Mouse (Mus musculus) T-helper 17 cell (primary cell): ENCODE data around the gene Canx.
"Not testable (repeated sequence)": the region's sequence is repeated elsewhere in the genome, so short reads cannot be mapped to it uniquely, and the experiment has no call there.

Experiments used
- in situ Hi-C, 2 experiments: fragments of 300-600 bp; cut with MboI, MseI; formaldehyde crosslinking; loops; 1 replicate in 1 of 2; 2 replicates in 1 of 2; pipeline ENCODE4 v1.15.1; 2025; ENCODE audit warnings: high pct_unique_total_duplicates in 2 of 2

Canx gene

DNA sequence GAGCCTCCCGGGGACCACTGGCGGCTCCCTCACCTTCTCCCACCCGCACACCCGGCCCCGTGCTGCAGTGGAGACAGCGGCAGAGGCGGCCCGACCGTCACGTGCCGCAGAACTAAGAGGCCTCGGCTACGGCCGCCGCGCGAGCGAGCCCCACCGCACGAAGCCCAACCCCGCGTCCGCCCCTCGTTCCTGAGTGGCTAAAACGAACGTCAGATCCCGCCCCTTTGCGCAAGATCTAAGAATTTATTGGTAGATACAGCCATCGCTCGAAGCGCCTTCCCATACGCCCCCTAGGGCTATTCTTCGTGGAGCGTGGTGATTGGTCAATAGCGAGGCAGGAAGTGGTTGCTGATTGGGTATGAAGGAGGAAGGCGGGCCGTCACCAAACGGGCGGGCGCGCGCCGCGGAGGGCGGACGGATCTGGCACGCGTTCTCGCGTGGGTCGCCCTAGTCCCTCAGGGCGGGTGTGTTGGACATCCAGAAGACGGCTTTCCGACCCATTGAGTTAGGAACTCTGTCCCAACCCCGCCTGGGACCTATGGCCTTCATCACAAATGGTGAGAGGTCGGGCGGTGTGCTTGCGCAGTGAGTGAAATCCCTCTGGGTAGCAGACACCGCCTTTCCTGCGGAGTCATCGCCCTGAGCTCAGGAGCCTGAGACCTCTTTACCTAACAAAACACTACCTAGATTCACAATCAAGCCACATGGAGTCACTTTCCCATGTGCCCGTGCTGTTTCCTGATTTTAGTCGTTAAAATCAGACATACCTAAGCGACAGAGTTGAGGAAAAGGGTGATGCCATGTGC is at the start of gene Canx:
Gene Canx, minus strand, starts transcription at position 178 of the 806 bp plus-strand sequence.
- in situ Hi-C loops: no loop called here

DNA sequence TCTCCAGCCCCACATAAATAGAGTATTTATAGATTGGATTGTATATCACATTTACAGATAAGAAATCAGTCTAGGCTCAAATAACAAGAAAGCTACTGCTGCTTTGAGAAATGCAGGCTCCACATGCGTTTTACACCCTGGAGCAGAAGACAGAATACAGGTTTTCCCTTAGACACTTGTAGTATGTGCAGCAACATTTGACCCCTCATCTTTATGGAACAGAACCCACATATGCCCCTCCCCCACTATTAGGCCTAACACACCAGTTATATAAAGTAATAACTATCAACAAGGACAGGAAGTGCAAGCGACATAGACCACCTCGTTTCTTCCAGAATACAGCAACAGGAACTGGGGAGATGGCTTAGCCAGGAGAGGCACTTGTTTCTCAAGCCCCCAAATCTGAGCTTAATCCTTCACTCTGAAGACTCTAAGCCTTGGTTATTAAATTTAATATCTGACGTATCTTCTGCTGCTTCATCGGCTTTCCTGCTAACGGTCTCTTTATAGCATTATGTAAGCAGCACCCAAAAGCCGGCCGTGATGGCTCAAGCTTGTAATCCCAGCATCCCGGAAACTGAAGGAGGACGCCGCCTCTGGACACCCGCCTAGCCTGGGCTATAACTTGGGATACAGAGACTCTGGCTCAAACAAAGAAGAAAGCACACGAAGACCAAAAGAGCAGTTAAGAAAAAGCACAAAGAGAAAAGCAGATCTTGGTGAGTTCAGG is 49.0 kb upstream of the Canx start:
- in situ Hi-C loops: loop anchor here in 1 of 2 experiments (25.0 kb wide), 1 partner anchor 888 kb away; the partner anchor contains the start of genes BC049762 and Clk4

DNA sequence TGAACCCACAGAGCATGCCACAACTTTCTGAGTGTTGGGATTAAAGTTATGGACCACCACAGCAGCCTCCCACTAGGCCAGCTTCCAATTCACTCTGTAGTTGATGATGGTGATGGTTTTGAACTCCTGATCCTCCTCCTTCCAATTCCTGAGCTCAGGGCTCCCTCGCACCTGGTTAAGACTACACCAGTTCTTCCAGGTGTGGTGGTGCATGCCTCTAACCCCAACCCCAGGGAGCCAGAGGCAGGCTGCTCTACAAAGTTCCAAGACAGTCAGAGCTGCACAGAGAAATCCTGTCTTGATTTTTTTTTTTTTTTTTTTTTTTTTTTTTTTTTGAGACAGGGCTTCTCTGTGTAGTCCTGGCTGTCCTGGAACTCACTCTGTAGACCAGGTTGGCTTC is 48.1 kb upstream of the Canx start:
- in situ Hi-C loops: no loop called here

DNA sequence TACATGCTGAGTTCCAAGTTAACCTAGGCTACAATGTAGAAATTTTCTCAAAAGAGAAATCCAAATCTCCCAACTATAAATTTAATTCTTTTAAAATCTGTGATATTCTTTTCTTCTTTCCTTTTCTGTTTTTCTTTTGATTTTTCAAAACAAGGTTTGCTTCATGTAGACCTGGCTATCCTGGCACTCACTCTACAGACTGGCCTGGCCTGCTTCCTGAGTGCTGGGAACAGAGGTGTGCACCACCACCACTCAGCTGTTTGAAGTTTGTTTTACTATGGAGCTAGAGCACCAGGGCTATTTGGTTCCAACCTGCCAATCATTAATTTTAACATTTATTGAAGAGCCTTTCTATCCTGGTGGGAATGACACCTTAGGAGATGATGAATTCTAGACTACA is 47.6 kb upstream of the Canx start:
- in situ Hi-C loops: no loop called here

DNA sequence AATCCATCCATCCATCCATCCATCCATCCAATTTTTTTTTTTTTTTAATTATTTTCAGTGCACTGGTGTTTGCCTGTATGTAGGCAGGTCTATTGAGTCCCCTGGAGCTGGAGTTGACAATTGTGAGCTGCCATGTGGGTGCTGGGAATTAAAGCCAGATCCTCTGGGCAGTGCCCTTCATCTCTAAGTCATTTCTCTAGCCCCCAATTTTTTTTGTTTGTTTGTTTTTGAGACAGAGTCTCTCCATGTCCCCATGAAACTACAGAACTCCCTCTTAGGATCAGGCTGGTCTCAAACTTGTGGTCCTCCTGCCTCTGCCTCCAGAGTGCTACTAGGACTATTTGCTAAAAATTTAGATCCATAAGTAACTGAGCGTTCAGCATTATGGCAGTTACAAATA is 46.4 kb upstream of the Canx start:
- in situ Hi-C loops: no loop called here

DNA sequence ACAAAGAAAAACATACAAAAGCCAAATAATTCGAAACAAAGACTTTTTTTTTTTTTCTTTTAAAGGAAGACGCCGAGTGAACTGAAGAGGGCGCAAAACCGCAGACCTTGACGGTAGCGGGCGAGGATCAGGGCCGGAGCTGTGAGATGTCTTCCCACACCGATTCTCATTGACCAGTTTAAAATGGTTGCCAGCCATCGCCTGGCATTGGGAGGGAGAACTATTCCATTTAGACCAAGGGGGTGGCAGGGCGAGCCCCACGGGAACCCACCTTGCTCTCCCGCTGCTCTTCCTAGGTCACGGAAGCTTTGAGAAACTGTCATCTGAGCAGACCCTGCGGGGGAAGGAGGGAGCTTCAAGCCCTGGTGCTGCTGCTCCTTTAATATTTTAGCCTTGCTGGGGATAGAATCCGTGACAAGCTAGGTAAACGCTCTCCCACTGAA is 45.9 kb upstream of the Canx start:
- in situ Hi-C loops: no loop called here

DNA sequence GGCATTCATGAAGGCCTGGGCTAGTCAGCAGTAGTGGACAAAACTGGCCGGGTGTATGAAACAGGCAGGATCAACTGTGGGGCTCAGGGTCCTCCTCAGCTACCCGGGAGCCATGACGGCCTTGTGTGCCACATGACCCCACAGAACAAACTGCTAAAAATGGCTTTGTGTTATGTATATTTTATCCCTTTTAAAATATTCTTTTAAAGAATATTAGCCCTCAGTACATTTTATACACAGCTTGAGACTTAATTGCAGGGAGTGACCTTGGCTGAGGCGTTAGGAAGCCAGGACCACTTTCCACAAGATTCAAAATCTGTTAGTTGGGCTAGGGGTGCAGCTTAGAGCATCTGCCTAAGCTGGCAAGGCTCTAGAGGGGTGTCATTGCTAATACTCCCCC is 45.5 kb upstream of the Canx start:
- in situ Hi-C loops: no loop called here

DNA sequence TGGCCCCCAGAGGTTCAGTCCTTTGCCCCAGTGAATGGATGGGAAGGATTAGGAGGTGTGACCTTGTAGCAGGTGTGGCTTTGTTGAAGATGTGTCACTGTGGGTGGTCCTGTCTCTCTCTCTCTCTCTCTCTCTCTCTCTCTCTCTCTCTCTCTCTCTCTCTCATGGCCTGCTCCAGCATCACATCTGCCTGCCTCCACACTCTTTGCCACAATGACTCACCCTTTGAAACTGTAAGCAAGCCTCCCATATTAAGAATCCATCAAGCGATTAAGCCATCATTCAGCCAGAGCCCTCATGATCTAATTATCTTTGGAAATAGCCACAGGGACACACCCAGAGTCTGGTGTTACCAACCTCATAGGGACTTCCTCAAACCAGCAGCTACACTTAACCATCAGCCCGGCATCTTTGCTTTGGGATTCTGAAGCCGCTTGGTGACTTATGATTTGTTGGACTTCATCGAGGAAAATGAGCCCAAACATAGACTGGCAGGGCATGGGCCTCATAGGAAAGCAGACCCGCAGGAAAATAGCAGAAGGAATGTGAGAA is 44.0 kb upstream of the Canx start:
- in situ Hi-C loops: no loop called here

DNA sequence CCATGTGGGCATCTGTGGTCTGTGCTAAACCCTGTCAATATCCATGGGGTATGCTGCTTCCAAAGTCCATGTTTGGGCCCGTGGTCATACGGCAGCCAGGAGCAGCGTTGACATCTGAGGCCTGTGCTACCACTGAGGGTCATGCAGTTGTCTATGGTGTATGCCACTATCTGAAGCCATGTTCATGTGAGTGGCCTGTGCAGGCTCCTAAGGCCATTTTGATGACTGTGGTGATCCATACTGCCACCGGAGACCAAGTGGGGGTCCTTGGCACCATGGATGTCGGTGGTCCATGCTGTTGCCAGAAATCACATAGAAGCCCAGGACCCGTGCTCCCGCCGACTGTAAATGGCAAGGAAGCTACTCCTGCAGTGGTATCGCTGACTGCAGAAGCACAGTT is 42.1 kb upstream of the Canx start:
- in situ Hi-C loops: no loop called here

DNA sequence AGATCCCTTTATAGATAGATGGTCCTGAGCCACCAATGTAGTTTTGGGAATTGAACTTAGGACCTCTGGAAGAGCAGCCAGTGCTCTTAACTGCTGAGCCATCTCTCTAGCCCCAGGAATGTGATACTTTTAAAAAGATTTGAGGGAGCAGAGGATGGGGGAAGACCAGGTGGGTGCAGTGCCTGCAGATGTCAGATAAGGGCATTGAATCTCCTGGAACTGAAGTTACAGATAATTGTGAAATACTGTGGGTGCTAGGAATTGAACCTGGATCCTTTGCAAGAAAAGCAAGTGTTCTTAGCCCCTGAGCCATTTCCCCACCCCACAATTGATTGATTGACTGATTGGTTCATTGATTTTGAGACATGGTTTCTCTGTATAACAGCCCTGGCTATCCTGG is 39.8 kb upstream of the Canx start:
- in situ Hi-C loops: no loop called here

DNA sequence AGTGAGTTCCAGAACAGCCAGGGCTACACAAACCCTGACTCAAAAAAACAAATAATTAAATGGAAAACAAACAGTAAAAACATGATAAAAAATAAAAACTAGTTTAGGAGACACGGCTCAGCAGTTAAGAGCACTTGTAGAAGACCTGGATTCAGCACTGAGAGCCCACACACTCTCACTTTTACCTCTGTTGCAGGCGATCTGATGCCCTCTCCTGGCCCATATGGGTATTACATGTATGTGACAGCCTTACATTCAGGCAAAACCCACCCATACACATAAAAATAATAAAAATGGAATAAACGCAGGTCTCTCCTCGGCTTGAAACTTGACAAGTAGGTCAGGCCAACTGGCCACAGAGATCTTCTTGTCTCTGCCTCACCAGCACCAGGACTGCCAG is 39.1 kb upstream of the Canx start:
- in situ Hi-C loops: no loop called here

DNA sequence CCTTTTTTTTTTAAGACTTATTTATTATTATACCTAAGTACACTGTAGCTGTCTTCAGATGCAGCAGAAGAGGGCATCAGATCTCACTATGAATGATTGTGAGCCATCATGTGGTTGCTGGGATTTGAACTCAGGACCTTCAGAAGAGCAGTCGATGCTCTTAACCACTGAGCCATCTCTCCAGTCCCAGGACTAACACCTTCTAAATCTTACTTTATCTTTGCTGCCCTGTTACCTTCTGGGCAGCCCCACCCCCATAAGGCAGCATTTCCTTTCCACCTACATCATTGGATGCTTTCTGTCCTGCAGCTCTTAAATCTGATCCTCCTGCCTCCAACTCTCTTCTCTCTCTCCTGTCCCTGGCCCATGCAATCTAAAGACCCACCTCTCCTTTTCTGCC is 35.8 kb upstream of the Canx start:
- in situ Hi-C loops: not testable (repeated sequence)

DNA sequence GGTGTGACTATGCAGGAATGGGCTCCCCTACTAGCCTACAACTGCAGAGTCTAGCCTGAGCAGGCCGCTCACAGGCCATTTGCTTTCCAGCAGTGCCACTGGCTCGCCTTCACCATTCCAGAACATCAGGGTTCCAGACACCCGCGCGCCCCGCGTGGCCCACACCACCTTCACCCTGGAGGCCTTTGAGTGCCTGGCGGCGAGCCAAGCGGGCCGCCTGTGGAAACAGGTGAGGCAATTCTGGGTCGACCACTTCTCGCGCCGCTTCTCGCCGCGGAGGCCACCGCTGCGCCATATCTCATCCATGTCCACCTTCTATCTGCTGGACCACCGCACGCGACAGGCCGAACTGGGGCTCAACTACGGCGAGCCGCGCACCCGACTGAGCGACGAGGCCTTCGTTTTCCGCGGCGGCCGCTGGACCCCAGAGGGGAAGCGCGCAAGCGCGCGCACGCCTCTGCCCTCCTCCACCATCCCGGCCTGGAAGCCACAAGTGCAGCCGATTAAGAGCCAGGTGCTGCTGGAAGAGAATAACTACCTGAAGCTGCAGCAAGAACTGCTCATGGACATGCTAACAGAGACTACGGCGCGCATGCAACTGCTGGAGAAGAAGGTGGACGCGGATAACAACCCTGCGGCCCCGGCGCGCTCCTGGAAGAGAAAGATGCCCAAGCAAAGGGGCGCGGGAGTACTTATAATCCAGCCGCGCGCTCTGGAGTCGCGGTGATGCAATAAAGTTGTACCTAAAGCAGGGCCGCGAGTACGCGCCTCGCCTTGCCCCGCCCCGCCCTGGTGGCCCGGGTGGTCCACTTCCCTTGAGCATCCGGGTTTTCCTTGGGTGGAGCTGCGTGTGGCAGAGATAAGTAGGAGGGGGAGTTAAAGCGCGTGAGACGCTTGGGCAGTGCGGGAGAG is 33.7 kb upstream of the Canx start:
- in situ Hi-C loops: no loop called here

DNA sequence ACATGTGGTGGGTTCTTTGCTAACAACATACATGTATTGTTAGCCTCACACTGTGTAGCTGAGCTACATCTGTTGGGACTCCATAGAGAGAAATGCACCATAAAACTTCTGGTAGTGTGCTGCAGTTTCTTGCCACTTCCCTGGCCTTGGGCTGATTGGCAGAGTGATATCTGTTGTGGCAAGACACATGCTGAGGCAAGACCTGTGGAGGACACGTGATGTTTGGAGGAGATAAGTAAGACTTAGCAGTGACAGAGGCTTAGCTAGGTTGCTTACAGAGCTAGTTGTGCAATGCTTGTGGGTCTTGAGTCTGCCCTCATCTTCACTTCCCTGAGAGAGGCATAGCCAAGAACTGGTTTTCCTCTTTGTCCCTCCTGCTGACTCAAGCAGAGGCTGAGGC is 29.9 kb upstream of the Canx start:
- in situ Hi-C loops: no loop called here

DNA sequence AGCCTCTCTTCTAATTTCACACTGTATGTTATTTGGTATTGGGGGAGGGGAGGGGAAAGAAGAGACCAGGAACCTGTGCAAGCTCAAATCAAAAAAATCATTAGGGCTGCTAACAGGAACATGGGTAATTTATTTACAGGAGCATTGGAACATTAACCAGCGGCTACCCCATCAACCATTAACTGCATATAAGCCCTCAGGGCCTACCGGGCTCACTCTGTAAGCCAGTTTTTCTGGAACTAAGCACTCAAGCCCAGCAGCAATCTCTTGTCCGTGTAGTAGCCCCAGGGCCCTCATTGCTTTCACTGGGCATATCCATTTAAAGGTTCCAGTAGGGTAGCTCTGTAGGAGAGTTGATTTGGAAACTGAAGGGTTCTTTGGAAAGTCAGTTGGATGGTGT is 29.4 kb upstream of the Canx start:
- in situ Hi-C loops: no loop called here

DNA sequence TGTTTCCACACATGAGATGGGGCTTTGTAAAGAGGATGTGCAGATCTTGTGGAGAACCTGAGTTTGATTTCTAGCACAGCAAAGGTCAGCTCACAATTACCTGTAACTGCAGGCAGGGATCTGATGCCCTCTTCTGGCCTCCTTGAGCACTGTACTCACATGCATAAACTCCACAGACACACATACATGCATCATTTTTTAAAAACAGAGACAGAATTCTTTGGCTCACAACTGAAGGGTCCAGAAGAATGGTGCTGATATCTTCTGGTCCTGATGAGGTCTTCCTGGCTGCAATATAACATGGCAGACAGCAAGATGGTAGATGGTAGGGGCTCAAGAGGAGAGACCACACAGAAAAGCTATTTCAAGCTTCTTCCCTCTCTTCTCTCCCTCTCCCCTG is 28.7 kb upstream of the Canx start, which contains the start of gene Cby3:
Gene Cby3, plus strand, starts transcription at position 301 of the 400 bp plus-strand sequence.
- in situ Hi-C loops: no loop called here

DNA sequence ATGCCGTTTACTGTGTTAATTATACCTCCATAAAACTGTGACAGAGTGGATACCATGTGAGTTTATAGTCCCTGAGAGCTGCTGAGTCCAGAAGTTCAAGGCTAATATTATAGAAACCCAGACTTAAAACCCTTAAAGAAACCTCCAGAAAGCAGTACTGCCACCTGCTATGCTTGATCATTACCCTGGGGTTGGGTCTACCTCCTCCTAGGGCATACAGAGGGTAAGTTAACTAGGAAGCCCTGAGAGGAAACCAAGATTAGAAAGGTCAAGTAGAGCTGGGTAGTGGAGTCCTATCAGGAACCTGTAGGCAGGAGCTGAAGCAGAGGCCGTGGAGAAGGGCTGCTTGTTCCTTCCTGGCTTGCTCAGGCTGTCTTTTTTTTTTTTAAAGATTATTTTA is 26.7 kb upstream of the Canx start:
- in situ Hi-C loops: no loop called here

DNA sequence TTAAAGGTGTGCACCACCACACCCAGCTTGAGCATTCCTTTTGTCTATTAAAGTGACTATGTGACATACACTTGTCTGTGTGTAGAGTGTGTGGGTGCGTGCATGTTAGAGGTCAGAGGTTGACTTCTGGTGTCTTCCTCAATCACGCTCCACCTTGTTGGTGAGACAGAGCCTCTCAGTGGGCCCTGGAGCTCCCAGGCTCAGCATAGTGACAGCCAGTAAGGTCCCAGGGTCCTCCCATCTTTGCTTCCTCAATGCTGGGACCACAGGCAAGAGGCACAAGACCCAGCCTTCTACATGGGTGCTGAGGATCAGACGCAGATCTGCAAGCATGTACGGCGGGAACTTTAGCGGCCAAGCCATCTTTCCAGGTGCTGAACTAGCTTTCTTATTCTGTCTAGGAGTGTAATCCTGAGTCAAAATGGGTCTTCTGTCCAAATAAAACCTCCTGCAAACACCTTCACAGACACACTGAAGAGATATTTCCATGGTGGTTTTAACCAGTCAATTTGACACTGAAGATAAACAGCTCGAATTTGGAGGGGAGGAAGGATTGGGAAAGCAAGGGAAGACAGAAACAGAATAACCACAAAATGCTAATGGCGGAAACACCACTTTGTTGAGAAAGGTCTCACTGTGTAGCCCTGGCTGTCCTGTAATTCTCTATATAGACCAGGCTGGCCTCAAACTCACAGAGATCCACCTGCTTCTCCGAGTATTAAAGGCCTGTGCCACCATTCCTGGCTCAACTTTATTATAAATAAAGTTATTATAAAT is 21.0 kb upstream of the Canx start:
- in situ Hi-C loops: loop anchor here in 1 of 2 experiments (5.0 kb wide), 1 partner anchor 66 kb away; no protein-coding TSS in a partner anchor

DNA sequence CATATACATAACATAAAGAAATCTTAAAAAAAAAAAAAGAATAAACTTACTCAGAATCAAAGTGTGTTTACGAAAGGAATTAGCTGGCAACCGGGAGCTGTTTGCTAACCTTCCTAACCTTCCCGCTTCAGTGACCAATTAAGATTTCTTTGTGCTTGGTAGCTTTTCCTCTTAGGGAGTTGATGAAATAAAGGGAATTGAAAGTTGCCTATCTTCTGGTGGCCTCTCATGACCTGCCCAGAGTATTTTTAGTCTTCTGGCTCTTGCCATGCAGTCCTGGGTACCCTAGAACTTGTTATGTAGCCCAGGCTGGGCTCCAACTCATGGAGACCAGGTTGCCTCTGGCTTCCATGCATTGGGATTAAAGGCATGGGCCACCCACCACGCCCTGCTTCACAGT is 20.0 kb upstream of the Canx start:
- in situ Hi-C loops: loop anchor here in 1 of 2 experiments (5.0 kb wide), 1 partner anchor 67 kb away; no protein-coding TSS in a partner anchor

DNA sequence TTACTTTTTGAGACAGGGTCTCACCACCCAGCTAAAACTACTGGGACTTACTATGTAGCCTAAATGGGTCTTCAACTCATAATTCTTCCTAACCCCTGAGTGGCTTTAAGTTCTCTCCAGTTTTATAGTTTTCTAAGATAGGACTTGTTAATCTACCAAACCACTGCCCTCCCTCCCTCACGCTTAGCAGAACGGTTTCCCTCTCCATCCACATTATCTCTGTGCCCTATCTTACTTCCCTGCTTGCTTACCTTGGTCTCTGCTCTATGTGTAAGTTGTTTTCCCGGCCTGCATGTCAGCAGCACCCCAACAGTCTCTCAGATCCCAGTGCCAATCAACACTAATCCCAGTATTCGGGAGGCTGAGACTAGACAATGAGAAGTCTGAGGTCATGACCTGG is 11.4 kb upstream of the Canx start:
- in situ Hi-C loops: no loop called here

DNA sequence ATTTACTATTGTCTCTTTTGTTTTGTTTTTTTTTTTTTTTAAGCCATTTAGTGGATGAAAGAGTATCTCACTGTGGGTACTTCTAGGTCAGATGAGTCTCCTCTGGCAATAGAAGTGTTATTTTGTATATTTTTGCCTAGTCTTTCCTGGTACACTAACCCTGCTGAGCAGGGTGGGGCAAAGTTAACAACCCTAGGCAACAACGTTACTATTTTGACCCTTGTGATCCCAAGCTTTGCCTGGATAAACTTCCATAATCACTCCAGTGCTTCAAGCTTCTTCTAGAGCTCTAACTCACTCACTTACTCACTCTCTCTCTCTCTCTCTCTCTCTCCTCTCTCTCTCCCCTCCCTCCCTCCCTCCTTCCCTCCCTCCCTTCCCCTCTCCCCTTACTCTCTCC is 10.7 kb upstream of the Canx start:
- in situ Hi-C loops: no loop called here
